Mouse (Mus musculus) cerebellum, adult 2 months (tissue): ENCODE measurements at regions not wholly inside any gene's neighbourhood (a gene's known extent, or its start where the extent isn't known, plus 50 kb on each side); places are given as distances from the start of the nearest gene placed in this dataset.

ENCODE experiments used
- CTCF ChIP-seq: fragments of 200-500 bp; IDR thresholded peaks from 2 replicates; pipeline ENCODE4 v1.5.1; 2011; ENCODE audit warnings: low read depth, mild to moderate bottlenecking, control low read depth, low read length, moderate library complexity, borderline replicate concordance; ENCODE audit not compliant: insufficient read depth
- POLR2A ChIP-seq: fragments of 200-500 bp; IDR thresholded peaks from 2 replicates; pipeline ENCODE4 v1.6.1; 2011; ENCODE audit warnings: low read length, control low read depth, borderline replicate concordance; ENCODE audit not compliant: insufficient read depth

DNA sequence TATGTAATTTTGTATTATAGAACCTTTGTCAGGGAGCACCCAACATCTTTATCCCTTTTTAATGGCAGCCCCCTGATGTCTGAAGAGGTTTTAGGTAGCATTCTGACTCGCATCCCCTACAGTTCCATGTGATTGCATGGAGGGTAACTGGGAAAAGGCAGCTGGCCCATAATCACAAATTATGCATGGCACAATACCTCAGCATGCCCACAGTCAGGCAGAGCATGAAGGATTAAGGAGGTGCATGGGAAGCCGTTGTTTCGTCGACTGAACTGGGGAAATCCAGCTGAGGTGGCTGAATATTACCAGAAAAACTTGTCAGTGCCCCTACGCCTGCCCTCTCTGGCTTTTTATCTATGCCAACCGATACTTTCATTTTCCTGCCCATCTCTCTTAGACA is 272.8 kb upstream of the Nbea start:
- TF ChIP-seq CTCF (no peak), POLR2A (no peak)
